Mouse (Mus musculus) CD4-positive, CD25-positive, alpha-beta regulatory T cell, adult 4 months (primary cell): Measurements from ENCODE around the gene Cpne4. TPM values are rescaled to one million over a fixed set of nuclear protein-coding genes. Genes with fewer than 3 reads are reported as not detected.

Experiments used
- ATAC-seq: one replicate; pipeline ENCODE4 v1.8.0; 2017
- polyA plus RNA-seq, 2 experiments: library from polyadenylated mRNA; unstranded; fragments of 100-300 nt; shearing (Covaris generic); gene quantifications; one replicate each; pipeline ENCODE4 v1.2.1; 2017

The Cpne4 gene
- polyA plus RNA-seq, 2 experiments from 2014 or later, result not detected

- ATAC-seq, result no peak
Measured at GRCm38 (mm10) chr9:104878558-104878957, 331.5 kb downstream of the Cpne4 start.

GRCm38 (mm10) chr9:104890517-104890916 is 343.4 kb downstream of the Cpne4 start:
- no peak for ATAC-seq

GRCm38 (mm10) chr9:104895360-104895759 is 348.3 kb downstream of the Cpne4 start:
- no peak for ATAC-seq

GRCm38 (mm10) chr9:104901118-104901517 is 354.0 kb downstream of the Cpne4 start:
- no peak for ATAC-seq

GRCm38 (mm10) chr9:104901827-104902226 is 354.7 kb downstream of the Cpne4 start:
- ATAC-seq, result no peak

GRCm38 (mm10) chr9:104912686-104913085 is 365.6 kb downstream of the Cpne4 start:
- no peak for ATAC-seq

GRCm38 (mm10) chr9:104913327-104913726 is 366.2 kb downstream of the Cpne4 start:
- no peak for ATAC-seq

GRCm38 (mm10) chr9:104921197-104921596 is 374.1 kb downstream of the Cpne4 start:
- no peak for ATAC-seq

GRCm38 (mm10) chr9:104922051-104922450 is 375.0 kb downstream of the Cpne4 start:
- ATAC-seq, result no peak

- ATAC-seq, result no peak
Measured at GRCm38 (mm10) chr9:104928806-104929205, 381.7 kb downstream of the Cpne4 start.

GRCm38 (mm10) chr9:104940389-104940788 is 393.3 kb downstream of the Cpne4 start:
- no peak for ATAC-seq

- no peak for ATAC-seq
Measured at GRCm38 (mm10) chr9:104950551-104950950, 403.5 kb downstream of the Cpne4 start.

- ATAC-seq, result no peak
Measured at GRCm38 (mm10) chr9:104952176-104952575, 405.1 kb downstream of the Cpne4 start.

GRCm38 (mm10) chr9:104972828-104973227 is 425.7 kb downstream of the Cpne4 start:
- no peak for ATAC-seq

GRCm38 (mm10) chr9:104981934-104982548 is 435.0 kb downstream of the Cpne4 start:
- no peak for ATAC-seq

GRCm38 (mm10) chr9:104998225-104998624 is 451.1 kb downstream of the Cpne4 start:
- no peak for ATAC-seq

- no peak for ATAC-seq
Measured at GRCm38 (mm10) chr9:105010721-105011120, 463.6 kb downstream of the Cpne4 start.

GRCm38 (mm10) chr9:105018186-105018585 is 471.1 kb downstream of the Cpne4 start:
- ATAC-seq, result no peak

GRCm38 (mm10) chr9:105028311-105028710 is 481.2 kb downstream of the Cpne4 start:
- ATAC-seq, result no peak

GRCm38 (mm10) chr9:105032572-105032971 is 485.5 kb downstream of the Cpne4 start:
- ATAC-seq, result no peak

- ATAC-seq, result no peak
Measured at GRCm38 (mm10) chr9:105033641-105034040, 486.6 kb downstream of the Cpne4 start.

GRCm38 (mm10) chr9:105037847-105038246 is 490.8 kb downstream of the Cpne4 start:
- ATAC-seq, result no peak

- ATAC-seq, result no peak
Measured at GRCm38 (mm10) chr9:105046014-105046413, 498.9 kb downstream of the Cpne4 start.

GRCm38 (mm10) chr9:105048351-105048750 is 501.3 kb downstream of the Cpne4 start:
- no peak for ATAC-seq

- no peak for ATAC-seq
Measured at GRCm38 (mm10) chr9:105049636-105050035, 502.6 kb downstream of the Cpne4 start.
